Mouse (Mus musculus): ENCODE results near the gene 9530077C05Rik.

GRCm38 (mm10) chr9:22420491-22420890 is 9.2 kb downstream of the 9530077C05Rik start:
- TF ChIP-seq E2F4 (IDR thresholded peaks at IDR 0.05; ENCODE audit: insufficient read depth): no peak
- TF ChIP-seq POLR2A (IDR thresholded peaks at IDR 0.05; ENCODE audit: insufficient read length, low read depth): no peak
- no peak for TF ChIP-seq MAX (IDR thresholded peaks at IDR 0.05; ENCODE audit: low read depth)
- TF ChIP-seq POLR2AphosphoS2 (IDR thresholded peaks at IDR 0.05; ENCODE audit: insufficient read length, low read depth): no peak
- TF ChIP-seq TCF12 (IDR thresholded peaks at IDR 0.05; ENCODE audit: insufficient read depth, poor library complexity, severe bottlenecking): no peak

Data from myocyte (in vitro differentiated cells).